ENCODE assay signal across 26 mouse cellular contexts in genomic region chr2:5927481-5927880, GRCm38 (mm10).
"Had no signal": no experiment of that assay in that cellular context is flagged by ENCODE, and none has a peak within 500 bp of the region (broad histone marks: within the 10 kb centered on the region; RNA-seq: fewer than 3 reads in every experiment).

No protein-coding gene starts in this region.

- ATAC-seq: hindbrain, embryonic 16.5 days; inflammation-experienced regulatory T-cells, adult 6 months; intestine, embryonic 15.5 days; intestine, postnatal 0 days had no signal

- H3K4me1 ChIP-seq: hindbrain, embryonic 10.5 days; hindbrain, embryonic 12.5 days; intestine, embryonic 15.5 days had no signal

- H3K9me3 ChIP-seq: hindbrain, embryonic 10.5 days; hindbrain, embryonic 12.5 days; intestine, embryonic 15.5 days; kidney, embryonic 15.5 days; limb, embryonic 10.5 days; limb, embryonic 12.5 days had no signal

- H3K27me3 ChIP-seq: hindbrain, embryonic 12.5 days; intestine, embryonic 15.5 days; kidney, embryonic 15.5 days; limb, embryonic 12.5 days had no signal

- H3K27ac ChIP-seq: gastrocnemius, adult 2 months; heart, adult 2 months; hindbrain, embryonic 10.5 days; hindbrain, embryonic 12.5 days; hindbrain, embryonic 14.5 days; intestine, embryonic 15.5 days; kidney, embryonic 15.5 days; layer of hippocampus, adult 2 months; left cerebral cortex, adult 2 months; limb, embryonic 10.5 days; limb, embryonic 12.5 days had no signal

- DNase-seq: gastrocnemius, adult 2 months; gastrocnemius, postnatal 10 days; gastrocnemius, postnatal 25 days; heart, adult 2 months; heart, postnatal 10 days; heart, postnatal 4 days; kidney, adult 18-20 months; kidney, adult 8-10 months; kidney, postnatal 10 days; kidney, postnatal 25 days; kidney, postnatal 4 days; liver had no signal

- H3K4me3 ChIP-seq: gastrocnemius, adult 2 months; heart, adult 2 months; hindbrain, embryonic 10.5 days; hindbrain, embryonic 12.5 days; intestine, embryonic 15.5 days; kidney, embryonic 15.5 days; layer of hippocampus, adult 2 months; left cerebral cortex, adult 2 months; limb, embryonic 10.5 days; limb, embryonic 12.5 days had no signal

- H3K9ac ChIP-seq: hindbrain, embryonic 12.5 days; hindbrain, embryonic 14.5 days; intestine, embryonic 15.5 days; kidney, embryonic 15.5 days; limb, embryonic 12.5 days had no signal

- H3K4me2 ChIP-seq: heart, embryonic 11.5 days; hindbrain, embryonic 12.5 days; hindbrain, embryonic 14.5 days; intestine, embryonic 15.5 days; kidney, embryonic 15.5 days; limb, embryonic 12.5 days; liver, embryonic 11.5 days had no signal

- H3K36me3 ChIP-seq: intestine, embryonic 15.5 days had no signal
